Mouse (Mus musculus): ENCODE results near the gene Tfdp2. TPM values are rescaled to one million over a fixed set of nuclear protein-coding genes. Genes with fewer than 3 reads are reported as not detected.

Gene Tfdp2
- polyA plus RNA-seq (2015; fragmentation: Nextera tagmentation; extraction: Ambion mirVana): 51.4 and 56.8 TPM in 2 replicates

DNA sequence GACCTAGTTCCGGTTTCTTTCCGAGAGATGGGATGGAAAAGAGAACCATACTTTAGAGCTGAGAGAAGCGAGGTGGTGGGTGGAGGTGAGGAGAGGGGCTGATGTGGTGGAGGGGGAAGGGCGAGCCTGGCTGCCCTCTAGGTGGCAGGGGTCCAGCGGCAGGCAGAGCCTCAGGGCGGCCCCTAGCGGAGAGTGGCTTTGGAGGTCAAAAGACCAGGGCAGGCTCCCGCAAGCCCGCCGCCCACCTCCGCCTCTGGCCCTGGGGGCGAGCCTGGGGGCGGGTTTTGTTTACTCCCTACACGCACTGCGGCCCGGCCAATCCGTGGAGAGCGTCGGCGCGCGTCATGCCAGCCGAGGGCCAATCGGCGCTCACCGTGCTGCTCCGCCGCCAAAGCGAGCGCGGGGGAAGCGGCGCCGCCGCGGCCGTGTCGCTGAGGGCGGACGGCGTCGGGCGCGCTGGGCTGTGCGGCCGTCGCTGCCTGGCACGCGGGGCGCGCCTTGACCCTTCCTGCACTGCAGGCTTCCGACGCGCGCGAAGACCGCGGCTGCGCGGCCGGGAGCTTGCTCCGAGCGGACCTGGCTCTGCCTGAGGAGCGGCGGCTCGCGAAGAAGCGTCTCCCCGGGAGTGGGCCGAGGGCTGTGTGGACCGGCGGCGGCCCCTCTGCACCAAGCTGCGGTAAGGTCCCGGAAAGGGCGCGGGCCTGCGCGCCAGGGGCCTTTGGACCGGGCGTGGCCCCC, at the start of gene Tfdp2:
TSS of gene Tfdp2 (plus strand) at position 391 of the 738 bp plus-strand sequence.
- H3K27me3 ChIP-seq (ENCODE audit: insufficient read depth, low read length): no peaks in the 10 kb centered on the region
- H3K4me1 ChIP-seq (replicated peaks; ENCODE audit: insufficient read depth, low read length): peaks cover 13% of the 10 kb centered on the region
- peak within 1 kb of the TSS; percentile 94 for H3K27ac ChIP-seq
- DNase-seq (ENCODE audit: low spot score) (peak; percentile 96), ATAC-seq (replicated peaks; ENCODE audit: low FRiP score, low read depth) (peak; percentile 98)
- peak; percentile 68 for TF ChIP-seq CTCF (IDR thresholded peaks at IDR 0.05; ENCODE audit: low read depth)
- no peaks in the 10 kb centered on the region for H3K36me3 ChIP-seq (ENCODE audit: insufficient read depth, low read length)
- 0% methylated on average over 67 of the region's 81 CpGs for WGBS
- H3K4me2 ChIP-seq (ENCODE audit: low read length): peak within 1 kb of the TSS; percentile 96
- H3K9me3 ChIP-seq (replicated peaks; ENCODE audit: low read length): no peaks in the 10 kb centered on the region
- H3K4me3 ChIP-seq (replicated peaks; ENCODE audit: low read depth, low read length): peak within 1 kb of the TSS; percentile 75
- H3K9ac ChIP-seq (ENCODE audit: low read depth, low read length): peak within 1 kb of the TSS; percentile 85

DNA sequence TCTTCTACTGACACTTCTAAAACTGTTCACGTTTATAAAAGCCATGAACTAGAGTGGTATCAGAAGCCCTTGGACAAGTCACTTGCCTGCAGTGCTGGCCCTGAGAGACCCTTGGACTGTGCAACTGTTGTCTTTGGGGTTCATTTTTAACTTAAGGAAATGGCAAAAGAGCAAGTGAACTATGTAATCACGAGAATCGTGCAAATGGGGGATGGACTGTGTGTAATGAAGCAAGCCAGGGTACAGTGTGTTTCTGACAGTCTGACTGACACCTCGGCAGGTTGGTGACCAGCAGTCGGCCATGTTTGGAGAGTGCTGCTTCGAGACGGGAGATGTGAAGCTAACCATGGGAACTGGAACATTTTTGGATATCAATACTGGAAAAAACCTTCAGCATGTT, 43.3 kb upstream of the Tfdp2 start:
- Histone ChIP-seq H3K27ac (no peak overlapping the region), H3K9me3 (replicated peaks; ENCODE audit: low read length) (no peaks in the 10 kb centered on the region), H3K4me1 (replicated peaks; ENCODE audit: insufficient read depth, low read length) (no peaks in the 10 kb centered on the region), H3K4me3 (replicated peaks; ENCODE audit: low read depth, low read length) (no peak overlapping the region), H3K4me2 (ENCODE audit: low read length) (no peak overlapping the region), H3K9ac (ENCODE audit: low read depth, low read length) (no peak overlapping the region), H3K36me3 (ENCODE audit: insufficient read depth, low read length) (0 out of 2 replicates have a peak, but pooled peaks cover 7% of the 10 kb centered on the region), H3K27me3 (ENCODE audit: insufficient read depth, low read length) (no peaks in the 10 kb centered on the region)
- DNase-seq (ENCODE audit: low spot score): no peak
- no peak for TF ChIP-seq CTCF (IDR thresholded peaks at IDR 0.05; ENCODE audit: low read depth)
- ATAC-seq (replicated peaks; ENCODE audit: low FRiP score, low read depth): no peak
- WGBS: 93% methylated on average over 7 of the region's 7 CpGs

DNA sequence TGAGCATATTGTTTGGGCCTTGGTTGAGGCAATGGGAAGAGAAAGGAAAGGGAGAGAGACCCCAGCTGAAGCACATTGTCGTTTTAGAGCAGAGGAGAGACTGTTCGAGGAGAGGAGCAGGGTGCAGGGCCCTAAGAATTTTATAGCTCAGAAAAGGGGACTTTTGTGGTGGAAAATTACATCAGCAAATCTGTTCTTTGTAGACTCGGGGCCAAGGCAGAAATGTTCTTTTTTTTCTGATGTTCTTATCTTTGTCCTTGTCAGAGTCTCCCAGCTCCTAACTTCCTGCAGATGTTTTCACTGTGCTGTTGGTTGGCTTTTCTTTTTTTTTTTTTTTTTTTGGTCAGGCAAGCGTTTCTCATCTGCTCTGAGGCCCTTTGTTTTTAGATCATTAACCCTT, 37.6 kb upstream of the Tfdp2 start:
- H3K27ac ChIP-seq: 0 out of 2 replicates have a peak overlapping the region, but pooled peaks have one; percentile 9
- peak; percentile 61 for DNase-seq (ENCODE audit: low spot score)

DNA sequence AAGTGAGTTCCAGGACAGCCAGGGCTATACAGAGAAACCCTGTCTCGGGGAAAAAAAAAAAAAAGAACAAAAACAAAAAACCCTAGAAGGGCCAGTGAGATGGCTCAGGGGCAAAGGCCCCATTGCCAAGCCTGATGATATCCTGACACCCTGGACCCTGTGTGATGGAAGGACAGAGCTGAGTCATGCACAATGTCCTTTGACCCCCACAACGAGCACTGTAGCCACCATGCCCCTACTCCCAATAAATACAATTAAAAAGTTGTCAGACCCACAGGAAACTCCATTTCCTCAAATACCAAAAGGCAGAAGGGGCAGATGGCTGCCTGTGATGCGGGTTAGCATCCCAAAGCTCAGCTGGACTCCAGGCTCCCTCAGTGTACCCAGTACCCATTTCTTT, 37.0 kb upstream of the Tfdp2 start:
- H3K27ac ChIP-seq: no peak overlapping the region
- no peak overlapping the region for H3K4me3 ChIP-seq (replicated peaks; ENCODE audit: low read depth, low read length)
- no peaks in the 10 kb centered on the region for H3K4me1 ChIP-seq (replicated peaks; ENCODE audit: insufficient read depth, low read length)
- H3K9ac ChIP-seq (ENCODE audit: low read depth, low read length): no peak overlapping the region
- H3K27me3 ChIP-seq (ENCODE audit: insufficient read depth, low read length): no peaks in the 10 kb centered on the region
- no peak overlapping the region for H3K4me2 ChIP-seq (ENCODE audit: low read length)
- no peaks in the 10 kb centered on the region for H3K9me3 ChIP-seq (replicated peaks; ENCODE audit: low read length)
- WGBS: 40% methylated on average over 3 of the region's 3 CpGs
- no peak for TF ChIP-seq CTCF (IDR thresholded peaks at IDR 0.05; ENCODE audit: low read depth)
- ATAC-seq (replicated peaks; ENCODE audit: low FRiP score, low read depth): no peak
- no peaks in the 10 kb centered on the region for H3K36me3 ChIP-seq (ENCODE audit: insufficient read depth, low read length)
- DNase-seq (ENCODE audit: low spot score): no peak

More for the DNA sequence above, 37.6 kb upstream of the Tfdp2 start:
- Histone ChIP-seq H3K9ac (ENCODE audit: low read depth, low read length) (no peak overlapping the region), H3K4me1 (replicated peaks; ENCODE audit: insufficient read depth, low read length) (no peaks in the 10 kb centered on the region), H3K27me3 (ENCODE audit: insufficient read depth, low read length) (no peaks in the 10 kb centered on the region), H3K4me2 (ENCODE audit: low read length) (no peak overlapping the region), H3K36me3 (ENCODE audit: insufficient read depth, low read length) (no peaks in the 10 kb centered on the region), H3K9me3 (replicated peaks; ENCODE audit: low read length) (no peaks in the 10 kb centered on the region), H3K4me3 (replicated peaks; ENCODE audit: low read depth, low read length) (no peak overlapping the region)
- WGBS: 27% methylated on average over 4 of the region's 4 CpGs
- ATAC-seq (replicated peaks; ENCODE audit: low FRiP score, low read depth): no peak
- no peak for TF ChIP-seq CTCF (IDR thresholded peaks at IDR 0.05; ENCODE audit: low read depth)

DNA sequence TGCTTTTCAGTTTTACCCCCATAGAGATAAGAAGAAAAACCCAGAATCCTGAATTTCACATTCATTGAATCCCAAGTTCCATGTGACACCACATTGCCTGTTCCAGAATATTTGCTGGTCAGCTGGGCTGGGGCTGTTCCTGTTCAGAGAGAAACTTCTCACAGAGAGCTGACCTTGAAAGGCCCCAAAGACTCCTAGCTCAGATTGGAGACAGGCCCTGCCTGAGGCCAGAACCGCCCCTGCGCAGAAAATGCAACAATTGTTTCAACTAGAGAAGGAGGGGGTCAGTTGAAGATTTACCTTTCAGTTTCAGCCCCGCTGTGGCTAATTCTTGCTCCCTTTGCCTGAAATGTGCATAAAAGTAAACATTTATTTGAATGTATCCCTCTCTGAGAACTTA, 35.3 kb upstream of the Tfdp2 start:
- Histone ChIP-seq H3K27me3 (ENCODE audit: insufficient read depth, low read length) (no peaks in the 10 kb centered on the region), H3K4me1 (replicated peaks; ENCODE audit: insufficient read depth, low read length) (no peaks in the 10 kb centered on the region), H3K9me3 (replicated peaks; ENCODE audit: low read length) (no peaks in the 10 kb centered on the region), H3K36me3 (ENCODE audit: insufficient read depth, low read length) (no peaks in the 10 kb centered on the region), H3K4me3 (replicated peaks; ENCODE audit: low read depth, low read length) (no peak overlapping the region), H3K9ac (ENCODE audit: low read depth, low read length) (no peak overlapping the region), H3K27ac (no peak overlapping the region), H3K4me2 (ENCODE audit: low read length) (no peak overlapping the region)
- WGBS: 67% methylated on average over 3 of the region's 3 CpGs
- TF ChIP-seq CTCF (IDR thresholded peaks at IDR 0.05; ENCODE audit: low read depth): no peak
- DNase-seq (ENCODE audit: low spot score): no peak
- ATAC-seq (replicated peaks; ENCODE audit: low FRiP score, low read depth): no peak

DNA sequence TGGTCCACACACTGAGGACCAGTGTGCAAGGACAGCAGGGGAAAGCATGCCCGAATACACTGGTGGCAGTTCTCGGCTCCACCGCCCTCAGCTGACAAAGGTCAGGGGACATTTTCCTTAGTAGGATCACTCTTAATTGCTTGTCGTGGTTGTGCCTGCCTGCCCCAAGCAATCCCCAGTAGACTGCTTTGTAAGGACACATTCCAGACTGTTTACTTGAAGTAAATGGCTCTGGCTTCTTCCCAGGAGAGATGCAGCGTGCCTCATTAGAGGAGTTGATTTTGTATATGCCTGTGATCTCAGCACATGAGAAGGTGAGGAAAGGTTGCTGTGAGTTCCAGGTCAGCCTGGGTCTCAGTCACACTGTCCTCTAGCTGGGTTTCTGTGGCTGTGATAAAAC, 33.7 kb upstream of the Tfdp2 start:
- Histone ChIP-seq H3K4me1 (replicated peaks; ENCODE audit: insufficient read depth, low read length) (no peaks in the 10 kb centered on the region), H3K4me3 (replicated peaks; ENCODE audit: low read depth, low read length) (no peak overlapping the region), H3K27me3 (ENCODE audit: insufficient read depth, low read length) (no peaks in the 10 kb centered on the region), H3K9ac (ENCODE audit: low read depth, low read length) (no peak overlapping the region), H3K27ac (no peak overlapping the region), H3K36me3 (ENCODE audit: insufficient read depth, low read length) (no peaks in the 10 kb centered on the region), H3K4me2 (ENCODE audit: low read length) (no peak overlapping the region), H3K9me3 (replicated peaks; ENCODE audit: low read length) (no peaks in the 10 kb centered on the region)
- ATAC-seq (replicated peaks; ENCODE audit: low FRiP score, low read depth) (no peak), DNase-seq (ENCODE audit: low spot score) (no peak)
- WGBS: 72% methylated on average over 5 of the region's 5 CpGs
- TF ChIP-seq CTCF (IDR thresholded peaks at IDR 0.05; ENCODE audit: low read depth): no peak

Data from kidney, postnatal 0 days (tissue).